ENCODE assay signal across 17 mouse cellular contexts in genomic region chr7:6814971-6815370, GRCm38 (mm10).
A peak's percentile ranks its signal among the peaks of the same experiment; 100 is the strongest.
DNase-seq lines count a peak whose midpoint lies in the region; ATAC-seq and TF ChIP-seq lines count a peak whose summit lies in the region.
"Had no signal": no experiment of that assay in that cellular context is flagged by ENCODE, and none has a peak within 500 bp of the region (broad histone marks: within the 10 kb centered on the region; RNA-seq: fewer than 3 reads in every experiment).

No protein-coding gene starts in this region.

- no peaks in the 10 kb centered on the region for H3K27me3 ChIP-seq in heart, postnatal 0 days (ENCODE audit: control insufficient read depth, insufficient read depth, low read length)
- H3K27me3 ChIP-seq in embryonic facial prominence, embryonic 11.5 days (ENCODE audit: control insufficient read depth, insufficient read depth, low read length) = no peaks in the 10 kb centered on the region
- no peaks in the 10 kb centered on the region for H3K27me3 ChIP-seq in limb, embryonic 10.5 days (ENCODE audit: low read depth, poor library complexity, severe bottlenecking)
- H3K27me3 ChIP-seq: liver, embryonic 15.5 days had no signal

- no peak for TF ChIP-seq EP300 in heart, postnatal 0 days (IDR thresholded peaks at IDR 0.05; ENCODE audit: low read depth)

- peak; percentile 22 for DNase-seq in heart, postnatal 0 days (ENCODE audit: low spot score)
- no peak for DNase-seq in heart, adult 11 months
- peak; percentile 18 for DNase-seq in NIH3T3 (ENCODE audit: low read depth)
- peak; percentile 26 for DNase-seq in embryonic facial prominence, embryonic 11.5 days (ENCODE audit: low spot score)
- DNase-seq in limb, embryonic 10.5 days (ENCODE audit: low spot score) = no peak
- no peak for DNase-seq in spleen, postnatal 4 days (ENCODE audit: low spot score in 2 of 2)
- DNase-seq: adrenal gland, adult 8-10 months; cerebellum, adult 18-20 months; gastrocnemius, postnatal 10 days; heart, postnatal 36 days; kidney, postnatal 14 days; thymus, postnatal 4 days had no signal

- WGBS in heart, postnatal 0 days = 53% methylated on average over 8 of the region's 8 CpGs
- 14% methylated on average over 8 of the region's 8 CpGs for WGBS in embryonic facial prominence, embryonic 11.5 days
- 34% methylated on average over 8 of the region's 8 CpGs for WGBS in limb, embryonic 10.5 days

- H3K9ac ChIP-seq in heart, postnatal 0 days (replicated peaks; ENCODE audit: low read depth, low read length) = no peak overlapping the region
- no peak overlapping the region for H3K9ac ChIP-seq in embryonic facial prominence, embryonic 11.5 days (replicated peaks; ENCODE audit: low read length)
- H3K9ac ChIP-seq: liver, embryonic 15.5 days had no signal

- H3K36me3 ChIP-seq in heart, postnatal 0 days (replicated peaks; ENCODE audit: control insufficient read depth, insufficient read depth, low read length) = no peaks in the 10 kb centered on the region
- H3K36me3 ChIP-seq in embryonic facial prominence, embryonic 11.5 days (replicated peaks; ENCODE audit: control insufficient read depth, insufficient read depth, low read depth, low read length) = no peaks in the 10 kb centered on the region
- H3K36me3 ChIP-seq in limb, embryonic 10.5 days = no peaks in the 10 kb centered on the region
- H3K36me3 ChIP-seq: heart, embryonic 10.5 days; liver, embryonic 15.5 days had no signal

- no peak for ATAC-seq in heart, postnatal 0 days (ENCODE audit: insufficient read depth, low read depth)
- no peak for ATAC-seq in embryonic facial prominence, embryonic 11.5 days (replicated peaks; ENCODE audit: insufficient number of reproducible peaks, low FRiP score, low TSS enrichment, low read depth)
- ATAC-seq in activated CD4-positive, CD25-positive, alpha-beta regulatory T cell, adult 4 months = no peak

- TF ChIP-seq CTCF in heart, postnatal 0 days (IDR thresholded peaks at IDR 0.05; ENCODE audit: low read depth) = no peak

- H3K9me3 ChIP-seq in heart, postnatal 0 days (replicated peaks; ENCODE audit: control insufficient read depth, low read length) = no peaks in the 10 kb centered on the region
- no peaks in the 10 kb centered on the region for H3K9me3 ChIP-seq in embryonic facial prominence, embryonic 11.5 days (replicated peaks; ENCODE audit: control insufficient read depth, low read length)
- H3K9me3 ChIP-seq in limb, embryonic 10.5 days (replicated peaks) = no peaks in the 10 kb centered on the region
- H3K9me3 ChIP-seq: heart, embryonic 10.5 days; liver, embryonic 15.5 days had no signal

- H3K27ac ChIP-seq in heart, postnatal 0 days (ENCODE audit: low read depth) = no peak overlapping the region
- H3K27ac ChIP-seq in embryonic facial prominence, embryonic 11.5 days (replicated peaks; ENCODE audit: low read depth, low read length) = no peak overlapping the region; the same call in 1 of the 2 replicates
- H3K27ac ChIP-seq in limb, embryonic 10.5 days = peak overlapping the region; percentile 80
- H3K27ac ChIP-seq: heart, embryonic 10.5 days; liver, embryonic 15.5 days; stomach, postnatal 0 days had no signal

- H3K4me1 ChIP-seq in heart, postnatal 0 days (ENCODE audit: control insufficient read depth, insufficient read depth) = no peaks in the 10 kb centered on the region
- no peaks in the 10 kb centered on the region; the same call in 1 of the 2 replicates for H3K4me1 ChIP-seq in embryonic facial prominence, embryonic 11.5 days (ENCODE audit: control insufficient read depth, insufficient read depth, low read length)
- H3K4me1 ChIP-seq in limb, embryonic 10.5 days = peaks cover 42% of the 10 kb centered on the region
- H3K4me1 ChIP-seq: heart, embryonic 10.5 days; liver, embryonic 15.5 days had no signal

- H3K4me3 ChIP-seq in heart, postnatal 0 days (ENCODE audit: low read depth, low read length) = no peak overlapping the region
- H3K4me3 ChIP-seq in embryonic facial prominence, embryonic 11.5 days (ENCODE audit: low read depth, low read length) = no peak overlapping the region
- no peak overlapping the region for H3K4me3 ChIP-seq in limb, embryonic 10.5 days
- H3K4me3 ChIP-seq: heart, embryonic 10.5 days; liver, embryonic 15.5 days; myocyte had no signal

- no peak overlapping the region for H3K4me2 ChIP-seq in heart, postnatal 0 days (ENCODE audit: low read depth, low read length)
- H3K4me2 ChIP-seq in embryonic facial prominence, embryonic 11.5 days (ENCODE audit: low read depth, low read length) = no peak overlapping the region
- H3K4me2 ChIP-seq: liver, embryonic 15.5 days had no signal

Comparison
In these comparisons a context has a peak if more than half of its experiments do, and no peak if none do; other contexts are left out.
1. DNase-seq: peak in heart, postnatal 0 days (single experiment), NIH3T3 (single experiment) and embryonic facial prominence, embryonic 11.5 days (single experiment); none in heart, adult 11 months (single experiment), limb, embryonic 10.5 days (single experiment) and spleen, postnatal 4 days (0 of 2).